Mouse (Mus musculus): ENCODE results near the gene Enpp1. TPM values are rescaled to one million over a fixed set of nuclear protein-coding genes. Genes with fewer than 3 reads are reported as not detected.

The Enpp1 gene
- polyA plus RNA-seq, 1 experiment from 2014 or later, result 2.3 TPM

DNA sequence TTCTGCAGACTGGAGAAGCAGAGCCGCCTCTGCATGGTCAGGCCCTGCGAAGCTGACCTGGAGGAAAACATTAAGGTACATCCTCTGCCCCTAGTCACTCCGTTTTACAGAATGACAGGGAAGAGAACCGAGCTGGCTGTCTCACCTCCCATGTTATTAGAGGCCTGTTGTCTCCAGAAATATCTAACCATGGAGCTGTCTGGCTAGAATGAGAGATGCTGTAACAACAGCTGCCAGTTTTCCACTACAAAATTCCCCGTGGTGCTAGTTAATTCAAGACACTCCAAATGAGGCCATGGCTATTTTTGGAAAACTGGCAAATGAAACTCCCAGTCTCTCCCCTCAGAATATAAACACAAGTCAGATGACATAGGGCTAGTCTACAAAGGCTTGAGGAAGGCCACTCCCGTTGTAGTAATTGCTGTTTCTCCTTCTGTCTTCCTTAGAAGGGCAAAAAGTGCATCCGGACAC lies 115.1 kb downstream of the Enpp1 start:
- Histone ChIP-seq H3K4me2 (peak overlapping the region; percentile 76), H3K4me1 (ENCODE audit: insufficient read depth) (peaks cover 27% of the 10 kb centered on the region), H3K27me3 (ENCODE audit: insufficient read depth, low read length) (no peaks in the 10 kb centered on the region), H3K9me3 (ENCODE audit: low read depth, low read length) (no peaks in the 10 kb centered on the region), H3K4me3 (ENCODE audit: low read depth, low read length) (peak overlapping the region; percentile 74), H3K27ac (ENCODE audit: low read depth) (peak overlapping the region; percentile 96; the same call in 1 of the 2 replicates), H3K36me3 (ENCODE audit: insufficient read depth) (peaks cover 4% of the 10 kb centered on the region; the same call in 1 of the 2 replicates), H3K9ac (peak overlapping the region; percentile 78; the same call in 1 of the 2 replicates)
- WGBS, result 34% methylated on average over 7 of the region's 7 CpGs
- DNase-seq (peak; percentile 88), ATAC-seq (ENCODE audit: insufficient read depth) (peak; percentile 7)
- TF ChIP-seq CTCF (IDR thresholded peaks at IDR 0.05; ENCODE audit: low read depth), result no peak

- H3K4me3 ChIP-seq (ENCODE audit: low read depth, low read length), result peak overlapping the region; percentile 74
- peak overlapping the region; percentile 78 for H3K9ac ChIP-seq
- peak overlapping the region; percentile 76 for H3K4me2 ChIP-seq
- peak overlapping the region; percentile 96 for H3K27ac ChIP-seq (ENCODE audit: low read depth)
- peaks cover 27% of the 10 kb centered on the region for H3K4me1 ChIP-seq (ENCODE audit: insufficient read depth)
- WGBS, result 10% methylated on average over 31 of the region's 31 CpGs
- H3K27me3 ChIP-seq (ENCODE audit: insufficient read depth, low read length), result no peaks in the 10 kb centered on the region
- TF ChIP-seq CTCF (IDR thresholded peaks at IDR 0.05; ENCODE audit: low read depth), result no peak
- ATAC-seq (ENCODE audit: insufficient read depth) (peak; percentile 23), DNase-seq (peak; percentile 77)
- H3K36me3 ChIP-seq (ENCODE audit: insufficient read depth), result peaks cover 4% of the 10 kb centered on the region; the same call in 1 of the 2 replicates
- H3K9me3 ChIP-seq (ENCODE audit: low read depth, low read length), result no peaks in the 10 kb centered on the region
Observed at GRCm38 (mm10) chr10:24596003-24596868, 115.7 kb downstream of the Enpp1 start.

DNA sequence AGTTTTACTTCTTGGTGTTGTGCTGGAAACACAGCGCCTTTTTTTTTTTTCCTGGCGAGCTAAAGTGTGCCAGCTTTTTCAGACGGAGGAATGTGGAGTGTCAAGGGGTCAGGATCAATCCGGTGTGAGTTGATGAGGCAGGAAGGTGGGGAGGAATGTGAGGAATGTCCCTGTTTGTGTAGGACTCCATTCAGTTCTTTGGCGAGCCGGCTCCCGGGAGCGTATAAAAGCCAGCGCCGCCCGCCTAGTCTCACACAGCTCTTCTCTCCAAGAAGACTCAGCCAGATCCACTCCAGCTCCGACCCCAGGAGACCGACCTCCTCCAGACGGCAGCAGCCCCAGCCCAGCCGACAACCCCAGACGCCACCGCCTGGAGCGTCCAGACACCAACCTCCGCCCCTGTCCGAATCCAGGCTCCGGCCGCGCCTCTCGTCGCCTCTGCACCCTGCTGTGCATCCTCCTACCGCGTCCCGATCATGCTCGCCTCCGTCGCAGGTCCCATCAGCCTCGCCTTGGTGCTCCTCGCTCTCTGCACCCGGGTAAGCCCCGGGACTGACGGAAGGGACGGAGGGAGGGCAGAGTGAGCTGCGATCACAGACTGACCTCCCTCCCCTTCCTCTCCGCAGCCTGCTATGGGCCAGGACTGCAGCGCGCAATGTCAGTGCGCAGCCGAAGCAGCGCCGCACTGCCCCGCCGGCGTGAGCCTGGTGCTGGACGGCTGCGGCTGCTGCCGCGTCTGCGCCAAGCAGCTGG lies 116.5 kb downstream of the Enpp1 start, which contains the start of gene Ccn2:
Gene Ccn2 (plus strand): TSS at position 193 of the 753 bp plus-strand sequence.
- H3K4me3 ChIP-seq (ENCODE audit: low read depth, low read length), result peak within 1 kb of the TSS; percentile 74
- ATAC-seq (ENCODE audit: insufficient read depth) (peak; percentile 86), DNase-seq (peak; percentile 91)
- under 1% methylated on average over 53 of the region's 53 CpGs for WGBS
- no peak for TF ChIP-seq CTCF (IDR thresholded peaks at IDR 0.05; ENCODE audit: low read depth)
- H3K27ac ChIP-seq (ENCODE audit: low read depth), result peak within 1 kb of the TSS; percentile 96
- no peaks in the 10 kb centered on the region for H3K27me3 ChIP-seq (ENCODE audit: insufficient read depth, low read length)
- H3K4me2 ChIP-seq, result peak within 1 kb of the TSS; percentile 76
- H3K9me3 ChIP-seq (ENCODE audit: low read depth, low read length), result no peaks in the 10 kb centered on the region
- peaks cover 27% of the 10 kb centered on the region for H3K4me1 ChIP-seq (ENCODE audit: insufficient read depth)
- H3K9ac ChIP-seq, result peak within 1 kb of the TSS; percentile 78
- peaks cover 4% of the 10 kb centered on the region; the same call in 1 of the 2 replicates for H3K36me3 ChIP-seq (ENCODE audit: insufficient read depth)

GRCm38 (mm10) chr10:24593556-24593955 lies 118.4 kb downstream of the Enpp1 start:
- Histone ChIP-seq H3K27ac (ENCODE audit: low read depth) (0 out of 2 replicates have a peak overlapping the region, but pooled peaks have one; percentile 30), H3K4me2 (no peak overlapping the region), H3K9me3 (ENCODE audit: low read depth, low read length) (no peaks in the 10 kb centered on the region), H3K9ac (no peak overlapping the region), H3K4me3 (ENCODE audit: low read depth, low read length) (no peak overlapping the region), H3K4me1 (ENCODE audit: insufficient read depth) (peaks cover 27% of the 10 kb centered on the region), H3K27me3 (ENCODE audit: insufficient read depth, low read length) (no peaks in the 10 kb centered on the region), H3K36me3 (ENCODE audit: insufficient read depth) (peaks cover 4% of the 10 kb centered on the region; the same call in 1 of the 2 replicates)
- ATAC-seq (ENCODE audit: insufficient read depth), result no peak
- no peak for TF ChIP-seq CTCF (IDR thresholded peaks at IDR 0.05; ENCODE audit: low read depth)
- WGBS, result 44% methylated on average over 4 of the region's 4 CpGs
- DNase-seq, result peak; percentile 17

DNA sequence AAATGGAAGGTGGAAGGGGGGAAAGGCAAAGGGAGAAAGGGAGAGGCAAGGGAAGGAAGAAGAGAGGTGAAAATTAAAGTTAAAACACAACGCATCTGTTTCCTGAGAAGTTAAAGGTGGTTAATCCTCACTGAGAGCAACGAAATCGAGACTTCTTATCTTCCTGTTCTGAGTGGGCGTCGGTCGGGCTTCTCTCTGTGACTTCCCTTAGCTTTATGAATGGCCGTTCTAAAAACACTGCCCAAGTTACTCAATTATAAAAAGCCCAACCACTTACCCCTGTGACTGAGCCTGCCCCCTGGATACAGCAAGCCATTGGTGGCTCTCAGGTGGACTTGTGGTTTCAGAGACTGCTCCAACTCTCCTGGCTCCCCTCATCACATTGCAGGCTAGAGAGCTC lies 119.0 kb downstream of the Enpp1 start:
- Histone ChIP-seq H3K4me2 (no peak overlapping the region), H3K36me3 (ENCODE audit: insufficient read depth) (peaks cover 4% of the 10 kb centered on the region; the same call in 1 of the 2 replicates), H3K4me3 (ENCODE audit: low read depth, low read length) (no peak overlapping the region), H3K9me3 (ENCODE audit: low read depth, low read length) (no peaks in the 10 kb centered on the region), H3K27me3 (ENCODE audit: insufficient read depth, low read length) (no peaks in the 10 kb centered on the region), H3K4me1 (ENCODE audit: insufficient read depth) (peaks cover 27% of the 10 kb centered on the region), H3K9ac (no peak overlapping the region), H3K27ac (ENCODE audit: low read depth) (0 out of 2 replicates have a peak overlapping the region, but pooled peaks have one; percentile 30)
- ATAC-seq (ENCODE audit: insufficient read depth) (no peak), DNase-seq (no peak)
- 30% methylated on average over 7 of the region's 7 CpGs for WGBS
- TF ChIP-seq CTCF (IDR thresholded peaks at IDR 0.05; ENCODE audit: low read depth), result no peak

GRCm38 (mm10) chr10:24592318-24592717 lies 119.6 kb downstream of the Enpp1 start:
- no peak overlapping the region for H3K27ac ChIP-seq (ENCODE audit: low read depth)
- peaks cover 27% of the 10 kb centered on the region for H3K4me1 ChIP-seq (ENCODE audit: insufficient read depth)
- H3K36me3 ChIP-seq (ENCODE audit: insufficient read depth), result peaks cover 3% of the 10 kb centered on the region; the same call in 1 of the 2 replicates

More at GRCm38 (mm10) chr10:24592318-24592717, 119.6 kb downstream of the Enpp1 start:
- Histone ChIP-seq H3K4me3 (ENCODE audit: low read depth, low read length) (no peak overlapping the region), H3K4me2 (no peak overlapping the region), H3K9me3 (ENCODE audit: low read depth, low read length) (no peaks in the 10 kb centered on the region), H3K27me3 (ENCODE audit: insufficient read depth, low read length) (no peaks in the 10 kb centered on the region), H3K9ac (no peak overlapping the region)
- DNase-seq (no peak), ATAC-seq (ENCODE audit: insufficient read depth) (no peak)
- 67% methylated on average over 2 of the region's 2 CpGs for WGBS
- no peak for TF ChIP-seq CTCF (IDR thresholded peaks at IDR 0.05; ENCODE audit: low read depth)

Measured in lung, embryonic 14.5 days (tissue).